Mouse (Mus musculus) v-Abl transformed pro-B cells (cell line): Measurements from ENCODE around the gene Rgp1.

ENCODE experiments used
- in situ Hi-C, 2 experiments: fragments of 400-800 bp; cut with MboI; formaldehyde crosslinking; loops; one replicate each; pipeline ENCODE4 v1.15.1; 2025; ENCODE audit not compliant: unreplicated experiment in 2 of 2

Rgp1 gene

GRCm38 (mm10) chr4:43578376-43579204 is at the start of gene Rgp1, which contains the start of gene Gba2:
TSS of gene Rgp1 (plus strand) at chr4:43578715.
TSS of gene Gba2 (minus strand) at chr4:43578873.
- in situ Hi-C loops = no loop called here

- in situ Hi-C loops = loop anchor here in 1 of 2 experiments (25.0 kb wide), 1 partner anchor 332 kb away; the partner anchor contains the start of gene Olfr155
Measured at GRCm38 (mm10) chr4:43530081-43530501, 48.4 kb upstream of the Rgp1 start.

- in situ Hi-C loops = loop anchor here in 1 of 2 experiments (25.0 kb wide), 1 partner anchor 332 kb away; the partner anchor contains the start of gene Olfr155
Measured at GRCm38 (mm10) chr4:43530581-43530980, 47.9 kb upstream of the Rgp1 start.

- in situ Hi-C loops = loop anchor here in 1 of 2 experiments (25.0 kb wide), 1 partner anchor 329 kb away; the partner anchor contains the start of gene Olfr155
Measured at GRCm38 (mm10) chr4:43533270-43533669, 45.2 kb upstream of the Rgp1 start.

GRCm38 (mm10) chr4:43535628-43536027 is 42.9 kb upstream of the Rgp1 start:
- in situ Hi-C loops = loop anchor here in 1 of 2 experiments (25.0 kb wide), 1 partner anchor 327 kb away; the partner anchor contains the start of gene Olfr155

- in situ Hi-C loops = loop anchor here in 1 of 2 experiments (25.0 kb wide), 1 partner anchor 326 kb away; the partner anchor contains the start of gene Olfr155
Measured at GRCm38 (mm10) chr4:43536031-43536430, 42.5 kb upstream of the Rgp1 start.

- in situ Hi-C loops = loop anchor here in 1 of 2 experiments (25.0 kb wide), 1 partner anchor 320 kb away; the partner anchor contains the start of gene Olfr155
Measured at GRCm38 (mm10) chr4:43542044-43542443, 36.5 kb upstream of the Rgp1 start.

- in situ Hi-C loops = loop anchor here in 1 of 2 experiments (25.0 kb wide), 1 partner anchor 316 kb away; the partner anchor contains the start of gene Olfr155
Measured at GRCm38 (mm10) chr4:43546375-43547047, 32.0 kb upstream of the Rgp1 start.

GRCm38 (mm10) chr4:43547160-43547559 is 31.4 kb upstream of the Rgp1 start:
- in situ Hi-C loops = loop anchor here in 1 of 2 experiments (25.0 kb wide), 1 partner anchor 315 kb away; the partner anchor contains the start of gene Olfr155

- in situ Hi-C loops = loop anchor here in 1 of 2 experiments (25.0 kb wide), 1 partner anchor 313 kb away; the partner anchor contains the start of gene Olfr155
Measured at GRCm38 (mm10) chr4:43549055-43549454, 29.5 kb upstream of the Rgp1 start.

GRCm38 (mm10) chr4:43551854-43552253 is 26.7 kb upstream of the Rgp1 start:
- in situ Hi-C loops = loop anchor here in 1 of 2 experiments (10.0 kb wide), 1 partner anchor 117 kb away; no protein-coding TSS in a partner anchor

GRCm38 (mm10) chr4:43552437-43552836 is 26.1 kb upstream of the Rgp1 start:
- in situ Hi-C loops = loop anchor here in 1 of 2 experiments (10.0 kb wide), 1 partner anchor 118 kb away; no protein-coding TSS in a partner anchor

GRCm38 (mm10) chr4:43553891-43554290 is 24.6 kb upstream of the Rgp1 start:
- in situ Hi-C loops = loop anchor here in 1 of 2 experiments (10.0 kb wide), 1 partner anchor 119 kb away; no protein-coding TSS in a partner anchor

GRCm38 (mm10) chr4:43555926-43556325 is 22.6 kb upstream of the Rgp1 start:
- in situ Hi-C loops = loop anchor here in 1 of 2 experiments (10.0 kb wide), 1 partner anchor 121 kb away; no protein-coding TSS in a partner anchor

GRCm38 (mm10) chr4:43558028-43558630 is 20.4 kb upstream of the Rgp1 start:
- in situ Hi-C loops = loop anchor here in 1 of 2 experiments (10.0 kb wide), 1 partner anchor 123 kb away; no protein-coding TSS in a partner anchor

GRCm38 (mm10) chr4:43558631-43559356 is 19.7 kb upstream of the Rgp1 start:
- in situ Hi-C loops = loop anchor here in 1 of 2 experiments (10.0 kb wide), 1 partner anchor 124 kb away; no protein-coding TSS in a partner anchor

GRCm38 (mm10) chr4:43559519-43560242 is 18.8 kb upstream of the Rgp1 start:
- in situ Hi-C loops = loop anchor here (5.0 to 10.0 kb wide), 5 partner anchors 75 to 517 kb away; partner anchors contain the start of genes Sit1 (in 2 of the 2) and Fam214b (in 1 of the 2)

GRCm38 (mm10) chr4:43560243-43560611 is 18.3 kb upstream of the Rgp1 start:
- in situ Hi-C loops = loop anchor here (5.0 to 10.0 kb wide), 4 partner anchors 75 to 518 kb away; partner anchors contain the start of genes Sit1 (in 2 of the 2) and Fam214b (in 1 of the 2)
